Mouse (Mus musculus): Measurements from ENCODE around the gene Crip2.

The Crip2 gene

GRCm38 (mm10) chr12:113147481-113147880, 7.4 kb downstream of the Crip2 start:
- DNase-seq (ENCODE audit: low spot score): no peak

- no peak for DNase-seq (ENCODE audit: low spot score)
Observed at GRCm38 (mm10) chr12:113148381-113149035, 8.5 kb downstream of the Crip2 start.

- DNase-seq (ENCODE audit: low spot score): no peak
Observed at GRCm38 (mm10) chr12:113149341-113149740, 9.3 kb downstream of the Crip2 start.

GRCm38 (mm10) chr12:113149896-113150295, 9.9 kb downstream of the Crip2 start:
- DNase-seq (ENCODE audit: low spot score): no peak

- no peak for DNase-seq (ENCODE audit: low spot score)
Observed at GRCm38 (mm10) chr12:113150591-113150990, 10.6 kb downstream of the Crip2 start.

DNA sequence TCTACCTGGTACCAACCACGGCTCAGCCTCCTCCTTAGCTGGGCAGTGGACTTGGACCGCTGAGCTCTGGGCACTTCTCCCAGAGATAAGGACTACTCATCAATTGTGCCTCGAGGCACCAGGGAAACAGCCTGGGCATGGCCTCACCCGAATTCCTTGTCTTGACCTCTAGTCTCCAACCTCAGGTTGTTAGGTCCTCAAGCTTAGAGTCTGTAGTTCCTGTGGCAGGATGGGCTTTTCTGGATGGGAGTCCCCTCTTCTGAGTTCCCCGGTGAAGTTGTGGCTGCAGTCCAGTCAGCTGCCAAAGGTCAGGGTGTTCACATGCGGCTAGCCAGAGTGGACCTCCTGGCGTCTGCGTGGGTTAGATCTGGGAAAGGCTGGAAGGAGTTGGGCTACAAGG, 11.0 kb downstream of the Crip2 start:
- DNase-seq (ENCODE audit: low spot score): no peak

DNA sequence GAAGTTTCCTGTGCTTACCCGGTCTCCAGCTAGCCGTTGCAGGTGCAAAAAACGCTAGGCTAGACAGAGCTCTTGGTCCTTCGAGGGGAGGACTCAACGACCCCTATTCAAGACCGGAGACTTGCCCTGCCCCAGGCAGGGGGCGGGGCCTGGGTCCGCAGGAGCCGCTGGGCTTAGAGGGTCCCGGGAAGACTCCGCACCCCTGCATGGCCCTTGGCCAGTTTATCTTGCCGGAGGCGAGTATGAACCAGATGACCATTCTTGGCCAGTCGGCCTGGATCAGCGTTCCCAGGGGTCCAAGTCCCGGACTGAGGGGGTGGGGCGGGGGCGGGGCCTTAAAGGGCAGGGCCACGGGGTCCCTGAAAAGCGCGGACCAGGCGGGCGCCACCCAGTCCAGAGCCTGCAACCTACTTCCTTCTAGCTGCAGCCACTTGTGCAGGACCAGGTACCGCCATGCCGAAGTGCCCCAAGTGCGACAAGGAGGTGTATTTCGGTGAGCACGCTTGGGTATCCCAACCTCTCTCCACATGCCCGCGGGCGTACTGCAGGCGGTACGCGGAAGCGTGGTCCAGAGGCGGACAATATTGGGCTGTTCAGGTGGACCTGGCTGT, 11.7 kb downstream of the Crip2 start:
- DNase-seq (ENCODE audit: low spot score): peak; percentile 45

- DNase-seq (ENCODE audit: low spot score): no peak
Observed at GRCm38 (mm10) chr12:113152272-113152661, 12.2 kb downstream of the Crip2 start.

- DNase-seq (ENCODE audit: low spot score): no peak
Observed at GRCm38 (mm10) chr12:113152991-113153525, 13.0 kb downstream of the Crip2 start.

DNA sequence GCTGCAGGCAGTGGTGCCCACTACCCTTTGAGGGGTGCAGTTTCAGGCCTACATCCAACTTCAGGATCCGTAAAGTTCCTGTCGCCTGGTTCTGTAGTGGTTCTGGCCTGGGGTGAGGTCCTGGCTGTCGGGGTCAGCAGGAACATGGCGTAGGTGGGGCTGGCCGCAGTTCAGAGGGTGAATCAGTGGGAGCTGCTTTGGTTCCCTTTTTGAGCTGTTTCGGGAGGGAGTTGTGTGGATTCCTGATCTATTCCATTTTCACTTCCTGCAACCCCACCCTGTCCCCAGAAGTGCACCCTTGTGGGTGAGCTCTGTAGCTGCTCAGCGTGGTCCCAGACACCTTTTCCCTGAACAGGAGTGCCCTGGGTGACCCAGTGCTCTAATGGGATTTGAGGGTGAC, 13.9 kb downstream of the Crip2 start:
- no peak for DNase-seq (ENCODE audit: low spot score)

DNA sequence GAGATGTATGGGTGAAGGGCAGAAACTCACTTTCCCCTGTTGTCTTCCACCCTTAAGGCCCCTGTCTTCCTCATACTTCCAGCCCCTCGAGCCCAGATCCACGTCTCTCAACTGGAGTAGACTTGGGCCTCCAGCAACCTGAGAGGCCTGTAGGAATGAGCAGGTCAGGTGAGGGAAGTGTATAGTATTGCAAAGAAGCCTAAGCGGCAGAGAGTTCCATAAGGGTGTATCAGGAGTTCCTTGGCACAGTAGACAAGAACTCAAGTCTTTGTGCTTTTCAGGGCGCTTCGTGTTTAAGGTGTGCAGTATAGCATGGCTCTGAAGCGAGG, 14.7 kb downstream of the Crip2 start:
- no peak for DNase-seq (ENCODE audit: low spot score)

GRCm38 (mm10) chr12:113155076-113155771, 15.2 kb downstream of the Crip2 start:
- DNase-seq (ENCODE audit: low spot score): peak; percentile 69

DNA sequence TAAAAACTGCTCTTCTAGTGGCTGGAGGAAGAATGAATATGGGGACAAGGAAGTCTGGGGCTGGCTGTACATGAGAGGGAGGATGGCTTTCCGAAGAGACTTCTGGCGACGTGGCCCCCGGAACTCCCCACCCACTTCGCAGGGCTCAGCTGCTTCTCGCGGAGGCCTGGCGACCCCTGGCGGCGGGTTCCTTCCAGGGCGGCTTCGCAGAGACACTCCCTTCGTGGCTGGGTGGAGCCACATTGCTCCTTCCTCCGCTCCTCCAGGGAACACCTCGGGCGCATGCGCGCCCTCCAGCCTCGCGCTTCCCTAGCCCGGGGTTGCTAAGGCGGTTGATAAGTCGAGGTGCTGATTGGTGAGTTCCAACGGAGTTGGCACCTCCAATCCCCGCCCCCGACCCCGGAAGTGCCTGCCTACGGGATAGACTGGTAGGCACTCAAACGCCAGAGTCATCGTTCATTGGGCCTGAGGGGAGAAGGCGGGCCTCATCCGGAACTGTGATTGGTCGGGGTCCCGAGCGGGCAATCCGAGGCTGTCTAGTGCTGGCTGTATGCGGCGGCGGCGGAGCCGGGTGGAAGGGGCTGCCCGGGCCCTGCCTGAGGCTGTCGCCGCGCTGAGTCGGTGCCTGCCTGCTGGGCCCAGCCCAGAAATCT, 16.0 kb downstream of the Crip2 start, which contains the start of gene Tedc1:
Tedc1 (plus strand) TSS at position 535 of the 653 bp plus-strand sequence.
- peak; percentile 99 for DNase-seq (ENCODE audit: low spot score)

DNA sequence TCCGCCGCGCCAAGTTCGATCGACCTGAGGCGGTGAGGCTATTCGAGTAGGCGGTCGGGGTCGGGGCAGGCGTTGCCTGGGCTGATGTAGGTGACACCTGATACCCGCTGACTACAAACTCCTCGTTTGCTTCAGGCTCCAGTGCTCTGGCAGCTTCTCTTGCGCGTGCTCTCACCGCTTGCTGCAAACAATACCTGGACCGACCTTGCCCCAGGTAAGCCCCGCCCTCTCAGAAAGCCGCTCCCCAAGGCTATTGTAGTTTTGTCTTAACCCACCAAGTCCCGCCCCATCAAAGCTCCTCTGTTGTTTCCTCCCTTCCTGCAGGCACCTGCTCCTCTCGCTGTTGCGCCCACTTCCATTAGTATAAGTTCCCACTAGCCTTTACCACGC, 16.5 kb downstream of the Crip2 start:
- no peak for DNase-seq (ENCODE audit: low spot score)

DNA sequence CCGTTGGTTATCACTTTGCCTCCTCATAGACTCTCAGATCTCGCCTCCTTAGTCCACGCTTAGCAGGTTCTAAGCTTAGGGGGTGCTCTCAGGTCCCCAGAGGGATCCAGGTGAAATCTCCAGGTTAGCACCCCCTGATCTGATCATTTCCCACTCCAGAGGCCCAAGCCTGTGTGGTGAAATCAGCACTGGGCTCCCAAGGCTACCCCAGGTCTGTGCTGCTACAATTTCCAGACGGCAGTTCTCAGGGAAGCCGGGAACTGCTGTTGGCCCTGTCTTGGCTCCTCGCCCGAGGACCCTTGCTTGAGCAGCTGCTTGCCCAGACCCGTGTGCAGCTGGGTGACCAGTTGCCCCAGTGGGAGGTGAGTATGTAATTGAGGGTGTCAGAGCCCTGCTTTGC, 17.0 kb downstream of the Crip2 start:
- no peak for DNase-seq (ENCODE audit: low spot score)

DNA sequence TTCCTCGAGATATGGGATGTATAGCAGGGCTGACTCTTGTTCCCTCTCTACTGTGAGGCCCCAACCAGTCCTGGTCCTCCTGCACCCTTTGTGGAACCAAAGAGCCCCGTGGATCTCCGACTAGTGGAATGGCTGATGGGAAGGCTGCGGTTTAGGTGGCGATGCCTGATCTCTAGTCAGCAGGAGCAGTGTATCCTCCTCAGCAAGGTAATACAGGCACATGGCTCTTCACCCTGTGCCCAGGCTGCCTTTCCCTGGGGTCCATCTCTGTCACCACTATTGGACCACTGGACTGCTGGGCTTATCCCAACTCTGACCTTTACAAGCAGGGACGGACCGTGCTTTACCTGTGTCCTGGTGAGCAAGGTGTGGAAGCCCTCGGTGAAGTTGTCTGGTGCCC, 17.5 kb downstream of the Crip2 start:
- no peak for DNase-seq (ENCODE audit: low spot score)

- DNase-seq (ENCODE audit: low spot score): no peak
Observed at GRCm38 (mm10) chr12:113157971-113158370, 17.9 kb downstream of the Crip2 start.

DNA sequence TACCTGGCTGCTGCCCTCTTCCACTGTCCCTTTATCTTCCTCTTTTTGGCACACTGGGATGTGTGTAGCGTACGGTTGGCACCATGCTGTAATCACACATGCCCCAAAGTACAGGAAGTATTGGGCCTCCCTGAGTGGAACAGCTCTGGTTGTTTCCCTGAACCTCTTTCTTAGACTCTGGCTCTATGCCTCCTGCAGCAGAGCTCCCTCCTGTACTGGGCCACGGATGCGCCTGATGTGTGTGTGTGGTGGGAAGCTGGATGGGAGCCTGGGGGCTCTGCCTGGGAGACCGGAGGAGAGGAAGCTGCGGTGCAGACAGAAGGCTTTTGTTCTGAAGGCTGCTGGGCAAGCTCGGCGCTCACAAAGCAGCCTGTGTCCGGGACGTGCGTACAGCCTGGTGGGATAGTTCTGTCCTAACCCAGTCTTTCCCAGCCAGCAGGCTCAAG, 23.5 kb downstream of the Crip2 start:
- no peak for DNase-seq (ENCODE audit: low spot score)

DNA sequence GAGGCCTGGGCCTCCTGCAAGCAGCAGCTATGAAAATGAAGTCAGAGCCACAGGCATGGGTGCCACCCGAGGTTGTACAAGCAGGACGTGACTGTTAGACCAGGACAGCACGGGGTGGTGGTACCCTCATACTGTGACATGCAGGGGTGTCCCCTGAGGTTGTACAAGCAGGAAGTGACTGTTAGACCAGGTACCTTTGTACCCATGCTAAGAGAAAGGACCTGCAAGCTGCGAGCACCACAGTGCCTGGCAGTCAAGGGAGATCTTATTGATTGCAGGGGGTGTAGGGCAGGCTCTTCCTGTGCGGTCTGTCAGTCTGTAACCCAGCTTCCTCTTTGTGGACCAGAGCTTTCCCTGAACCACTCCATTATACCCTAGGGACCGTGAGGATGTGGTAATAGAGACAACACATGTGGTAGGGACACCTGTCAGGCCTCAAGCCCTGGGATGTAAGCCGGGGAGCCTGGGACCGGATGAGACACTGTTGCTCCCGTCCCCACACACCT, 28.0 kb downstream of the Crip2 start:
- no peak for DNase-seq (ENCODE audit: low spot score)

DNA sequence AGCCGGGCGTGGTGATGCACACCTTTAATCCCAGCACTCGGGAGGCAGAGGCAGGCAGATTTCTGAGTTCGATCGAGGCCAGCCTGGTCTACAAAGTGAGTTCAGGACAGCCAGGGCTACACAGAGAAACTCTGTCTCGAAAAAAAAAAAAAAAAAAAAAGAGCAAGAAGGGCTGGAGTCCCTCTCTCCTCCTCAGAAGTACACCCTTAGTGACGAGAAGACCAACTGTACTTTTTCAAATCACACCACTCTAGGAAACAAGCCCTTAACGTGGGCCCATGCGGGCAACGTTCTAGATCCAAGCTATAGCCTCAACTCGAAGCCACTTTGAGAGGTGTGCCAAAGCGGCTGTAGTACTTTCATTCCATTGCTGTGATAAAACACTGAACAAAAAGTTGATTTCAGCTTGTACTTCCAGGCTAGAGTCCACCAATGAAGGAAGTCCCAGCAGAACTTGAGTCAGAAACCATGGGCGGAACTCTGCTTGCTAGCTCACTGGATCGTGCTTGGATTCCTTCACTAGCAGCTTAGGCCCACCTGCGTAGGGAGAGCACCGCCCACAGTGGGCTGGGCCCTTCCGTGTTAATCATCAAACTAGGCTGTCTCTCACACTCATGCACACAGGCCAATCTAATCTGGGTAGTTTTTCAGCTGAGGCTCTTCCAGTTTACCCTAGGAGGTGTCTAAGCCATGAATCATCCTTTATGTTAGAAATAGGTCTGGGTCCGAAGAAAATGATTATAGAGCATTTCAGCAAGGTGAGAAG, 37.1 kb downstream of the Crip2 start:
- no peak for DNase-seq (ENCODE audit: low spot score)

DNA sequence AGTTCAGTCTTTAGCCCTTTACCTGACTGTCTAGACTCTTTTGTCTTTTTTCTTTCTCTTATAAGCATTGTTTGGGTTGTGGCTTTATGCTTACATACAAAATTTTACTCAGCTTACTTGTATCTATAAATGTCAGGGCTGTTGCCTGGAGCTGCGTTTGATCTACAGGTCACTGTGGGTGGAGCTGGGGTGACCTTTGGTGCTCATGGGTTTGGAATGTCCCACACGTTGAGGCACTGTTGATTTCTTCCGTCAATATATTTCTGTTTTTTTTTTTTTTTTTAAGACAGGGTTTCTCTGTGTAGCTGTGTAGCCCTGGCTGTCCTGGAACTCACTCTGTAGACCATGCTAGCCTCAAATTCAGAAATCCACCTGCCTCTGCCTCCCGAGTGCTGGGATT, 41.0 kb downstream of the Crip2 start:
- no peak for DNase-seq (ENCODE audit: low spot score)

GRCm38 (mm10) chr12:113184945-113185344, 44.9 kb downstream of the Crip2 start:
- DNase-seq (ENCODE audit: low spot score): no peak

Data from retina, embryonic 14.5 days (tissue).